Comparison of ENCODE assay signal across 10 mouse cellular contexts in genomic region chr15:101929087-101929486, GRCm38 (mm10). TPM values are rescaled to one million over a fixed set of nuclear protein-coding genes. Genes with fewer than 3 reads are reported as not detected.
DNase-seq lines count a peak whose midpoint lies in the region; ATAC-seq and TF ChIP-seq lines count a peak whose summit lies in the region.
"Had no signal": no experiment of that assay in that cellular context is flagged by ENCODE, and none has a peak within 500 bp of the region (broad histone marks: within the 10 kb centered on the region; RNA-seq: fewer than 3 reads in every experiment).

No protein-coding gene starts in this region.

- H3K4me1 ChIP-seq in hindbrain, embryonic 11.5 days (replicated peaks; ENCODE audit: control insufficient read depth, insufficient read depth, low read length): 0 out of 2 replicates have a peak, but pooled peaks cover 2% of the 10 kb centered on the region
- H3K4me1 ChIP-seq in hindbrain, postnatal 0 days (ENCODE audit: insufficient read depth, low read length): 0 out of 2 replicates have a peak, but pooled peaks cover 11% of the 10 kb centered on the region
- H3K4me1 ChIP-seq in E14TG2a.4 (replicated peaks; ENCODE audit: low read depth, low read length): peaks cover 23% of the 10 kb centered on the region

- no peak overlapping the region; the same call in 1 of the 2 replicates for H3K4me2 ChIP-seq in hindbrain, embryonic 11.5 days (replicated peaks; ENCODE audit: low read depth, low read length)
- no peak overlapping the region for H3K4me2 ChIP-seq in hindbrain, postnatal 0 days (ENCODE audit: low read depth, low read length)

- H3K27ac ChIP-seq in hindbrain, embryonic 11.5 days (ENCODE audit: low read depth, low read length): no peak overlapping the region
- no peak overlapping the region for H3K27ac ChIP-seq in hindbrain, postnatal 0 days
- H3K27ac ChIP-seq in left cerebral cortex, adult 2 months: no peak overlapping the region

- peak; percentile 23 for DNase-seq in hindbrain, embryonic 11.5 days (ENCODE audit: low spot score)
- no peak for DNase-seq in hindbrain, postnatal 0 days (ENCODE audit: low spot score)
- peak; percentile 38 for DNase-seq in ZHBTc4 (ENCODE audit: low read depth, low spot score)
- DNase-seq in kidney, postnatal 10 days: peak; percentile 31
- DNase-seq in left cerebral cortex, adult 2 months (ENCODE audit: extremely low spot score in 1 of 2, low spot score in 2 of 2): no peak
- DNase-seq in left cerebral cortex, adult 8-10 months (ENCODE audit: low spot score in 2 of 2): no peak
- no peak for DNase-seq in thymus, postnatal 14 days
- DNase-seq: left cerebral cortex, postnatal 4 days had no signal

- no peak for TF ChIP-seq CTCF in hindbrain, postnatal 0 days (IDR thresholded peaks at IDR 0.05; ENCODE audit: low read depth)
- TF ChIP-seq CTCF in E14TG2a.4 (conservative IDR thresholded peaks at IDR 0.05; ENCODE audit: low read length): no peak
- no peak for TF ChIP-seq CTCF in left cerebral cortex, adult 2 months (IDR thresholded peaks at IDR 0.05)

- H3K36me3 ChIP-seq in hindbrain, embryonic 11.5 days (ENCODE audit: control insufficient read depth, insufficient read depth, low read length): no peaks in the 10 kb centered on the region
- no peaks in the 10 kb centered on the region for H3K36me3 ChIP-seq in hindbrain, postnatal 0 days (ENCODE audit: insufficient read depth, low read length)
- H3K36me3 ChIP-seq in E14TG2a.4 (ENCODE audit: insufficient read depth, low read length): no peaks in the 10 kb centered on the region

- intact Hi-C loops in left cerebral cortex, adult 2 months (cut with DNase I): no loop called here

- 18% methylated on average over 9 of the region's 9 CpGs for WGBS in hindbrain, embryonic 11.5 days
- WGBS in hindbrain, postnatal 0 days: 29% methylated on average over 9 of the region's 9 CpGs

- ATAC-seq in hindbrain, embryonic 11.5 days (ENCODE audit: low FRiP score): no peak
- ATAC-seq in hindbrain, postnatal 0 days: no peak

- H3K9ac ChIP-seq in hindbrain, embryonic 11.5 days (ENCODE audit: low read depth, low read length): no peak overlapping the region
- H3K9ac ChIP-seq in hindbrain, postnatal 0 days (replicated peaks; ENCODE audit: low read length): no peak overlapping the region

- peaks cover 4% of the 10 kb centered on the region; the same call in 1 of the 2 replicates for H3K27me3 ChIP-seq in hindbrain, embryonic 11.5 days (ENCODE audit: control insufficient read depth, insufficient read depth, low read length)
- no peaks in the 10 kb centered on the region; the same call in 1 of the 2 replicates for H3K27me3 ChIP-seq in hindbrain, postnatal 0 days (ENCODE audit: insufficient read depth, low read length)
- H3K27me3 ChIP-seq in E14TG2a.4 (ENCODE audit: insufficient read depth, low read length): peaks cover 75% of the 10 kb centered on the region

- H3K4me3 ChIP-seq in hindbrain, embryonic 11.5 days (ENCODE audit: low read depth, low read length): no peak overlapping the region
- no peak overlapping the region for H3K4me3 ChIP-seq in hindbrain, postnatal 0 days (ENCODE audit: low read length)
- H3K4me3 ChIP-seq in E14TG2a.4 (replicated peaks; ENCODE audit: low read length): peak overlapping the region; percentile 59; the same call in 1 of the 2 replicates
- H3K4me3 ChIP-seq in left cerebral cortex, adult 2 months: no peak overlapping the region

- H3K9me3 ChIP-seq in hindbrain, embryonic 11.5 days (ENCODE audit: control insufficient read depth, low read length): no peaks in the 10 kb centered on the region
- no peaks in the 10 kb centered on the region for H3K9me3 ChIP-seq in hindbrain, postnatal 0 days (ENCODE audit: low read length)
- no peaks in the 10 kb centered on the region for H3K9me3 ChIP-seq in E14TG2a.4 (ENCODE audit: low read length)

RNA-seq across cellular contexts. Expression of gene Krt4, which starts 4.6 kb away (rescaled TPM):
- not detected in 2 replicates for polyA plus RNA-seq in hindbrain, embryonic 11.5 days (2014; fragmentation: Nextera tagmentation; extraction: Ambion mirVana)
- total RNA-seq in hindbrain, postnatal 0 days (2014; rRNA removed): not detected in 2 replicates
- not detected in 2 replicates for polyA plus RNA-seq in hindbrain, postnatal 0 days (2015; fragmentation: Nextera tagmentation; extraction: Ambion mirVana)
- not detected for total RNA-seq in left cerebral cortex, adult 2 months (2021)
- total RNA-seq in left cerebral cortex, adult 8-10 months (2022): not detected
- total RNA-seq: heart, postnatal 4 days had no signal

RNA-seq across cellular contexts. Expression of gene Krt79, which starts 11.0 kb away (rescaled TPM):
- polyA plus RNA-seq in hindbrain, embryonic 11.5 days (2014; fragmentation: Nextera tagmentation; extraction: Ambion mirVana): 0.27 TPM in 1 of 2 replicates, not detected in the other
- total RNA-seq in hindbrain, postnatal 0 days (2014; rRNA removed): 0.21 and 0.65 TPM in 2 replicates
- 0.50 and 0.52 TPM in 2 replicates for polyA plus RNA-seq in hindbrain, postnatal 0 days (2015; fragmentation: Nextera tagmentation; extraction: Ambion mirVana)
- not detected for total RNA-seq in left cerebral cortex, adult 2 months (2021)
- total RNA-seq in left cerebral cortex, adult 8-10 months (2022): not detected

RNA-seq across cellular contexts. Expression of gene Krt78, which starts 25.0 kb away (rescaled TPM):
- polyA plus RNA-seq in hindbrain, embryonic 11.5 days (2014; fragmentation: Nextera tagmentation; extraction: Ambion mirVana): 0.11 TPM in 1 of 2 replicates, not detected in the other
- not detected in 2 replicates for total RNA-seq in hindbrain, postnatal 0 days (2014; rRNA removed)
- not detected in 2 replicates for polyA plus RNA-seq in hindbrain, postnatal 0 days (2015; fragmentation: Nextera tagmentation; extraction: Ambion mirVana)
- total RNA-seq in left cerebral cortex, adult 2 months (2021): not detected
- not detected for total RNA-seq in left cerebral cortex, adult 8-10 months (2022)
- total RNA-seq: left cerebral cortex, postnatal 4 days had no signal

RNA-seq across cellular contexts. Expression of gene Krt76, which starts 36.4 kb away (rescaled TPM):
- polyA plus RNA-seq in hindbrain, embryonic 11.5 days (2014; fragmentation: Nextera tagmentation; extraction: Ambion mirVana): not detected in 2 replicates
- total RNA-seq in hindbrain, postnatal 0 days (2014; rRNA removed): 0.05 TPM in 1 of 2 replicates, not detected in the other
- polyA plus RNA-seq in hindbrain, postnatal 0 days (2015; fragmentation: Nextera tagmentation; extraction: Ambion mirVana): 0.08 TPM in 1 of 2 replicates, not detected in the other
- not detected for total RNA-seq in left cerebral cortex, adult 2 months (2021)
- total RNA-seq in left cerebral cortex, adult 8-10 months (2022): not detected
- total RNA-seq: heart, postnatal 4 days; left cerebral cortex, postnatal 4 days had no signal

RNA-seq across cellular contexts. Expression of gene Krt77, which starts 59.6 kb away (rescaled TPM):
- not detected in 2 replicates for polyA plus RNA-seq in hindbrain, embryonic 11.5 days (2014; fragmentation: Nextera tagmentation; extraction: Ambion mirVana)
- total RNA-seq in hindbrain, postnatal 0 days (2014; rRNA removed): 0.22 and 0.68 TPM in 2 replicates
- 0.49 and 1.2 TPM in 2 replicates for polyA plus RNA-seq in hindbrain, postnatal 0 days (2015; fragmentation: Nextera tagmentation; extraction: Ambion mirVana)
- total RNA-seq in left cerebral cortex, adult 2 months (2021): 10 to 100 TPM; 11.4 to 13.8 TPM
- total RNA-seq in left cerebral cortex, adult 8-10 months (2022): 10 to 100 TPM in 2 of 4 experiments, 1 to 10 TPM in 2; 7.2 to 11.8 (median 10.0) TPM
- total RNA-seq: heart, postnatal 4 days had no signal

Comparison
In these comparisons a context has a peak if more than half of its experiments do, and no peak if none do; other contexts are left out.
1. DNase-seq: peak in hindbrain, embryonic 11.5 days (single experiment), ZHBTc4 (single experiment) and kidney, postnatal 10 days (single experiment); none in hindbrain, postnatal 0 days (single experiment), left cerebral cortex, adult 2 months (0 of 2), left cerebral cortex, adult 8-10 months (0 of 2) and thymus, postnatal 14 days (single experiment).